Mouse (Mus musculus) heart, embryonic 11.5 days (tissue): Measurements from ENCODE around the gene Haus2. TPM values are rescaled to one million over a fixed set of nuclear protein-coding genes. Genes with fewer than 3 reads are reported as not detected.

ENCODE experiments used
- ATAC-seq: fragments of 200-750 bp; cut with Nextera tagmentation; replicated peaks from 2 replicates; pipeline ENCODE4 v1.8.0; 2017; ENCODE audit warnings: moderate library complexity; ENCODE audit not compliant: insufficient number of reproducible peaks, low FRiP score, low TSS enrichment
- H3K27ac ChIP-seq: fragments of 300-500 bp; sonication (generic); 2 replicates; pipeline ENCODE4 v1.5.1; 2014; ENCODE audit warnings: mild to moderate bottlenecking, low read depth, low read length
- H3K27me3 ChIP-seq: fragments of 300-500 bp; sonication (generic); 2 replicates; pipeline ENCODE4 v1.6.1; 2014; ENCODE audit warnings: mild to moderate bottlenecking, low read length, mixed read lengths; ENCODE audit not compliant: control insufficient read depth, insufficient read depth
- H3K36me3 ChIP-seq: fragments of 300-500 bp; sonication (generic); 2 replicates; pipeline ENCODE4 v1.6.1; 2014; ENCODE audit warnings: mild to moderate bottlenecking, low read length, moderate library complexity, mixed read lengths; ENCODE audit not compliant: control insufficient read depth, insufficient read depth
- H3K4me1 ChIP-seq: fragments of 300-500 bp; sonication (generic); 2 replicates; pipeline ENCODE4 v1.6.1; 2014; ENCODE audit warnings: low read length; ENCODE audit not compliant: control insufficient read depth, insufficient read depth
- H3K4me2 ChIP-seq: fragments of 300-500 bp; sonication (generic); 2 replicates; pipeline ENCODE4 v1.6.1; 2014; ENCODE audit warnings: mild to moderate bottlenecking, moderate library complexity
- H3K4me3 ChIP-seq: fragments of 300-500 bp; sonication (generic); 2 replicates; pipeline ENCODE4 v1.5.1; 2014; ENCODE audit warnings: low read depth, low read length
- H3K9ac ChIP-seq: fragments of 300-500 bp; sonication (generic); 2 replicates; pipeline ENCODE4 v1.6.1; 2014; ENCODE audit warnings: mild to moderate bottlenecking, low read depth, low read length, moderate library complexity
- H3K9me3 ChIP-seq: fragments of 300-500 bp; sonication (generic); replicated peaks from 2 replicates; pipeline ENCODE4 v1.6.1; 2016; ENCODE audit warnings: low read length; ENCODE audit not compliant: control insufficient read depth
- WGBS: fragments of 180-500 bp; shearing (Covaris S2); extraction: QIAGEN DNeasy Blood & Tissue Kit; methylation state at CpG from one replicate; pipeline ENCODE4 v1.1.7; 2014; ENCODE audit not compliant: insufficient replicate concordance; 5-methylcytosine and 5-hydroxymethylcytosine counted together
- polyA plus RNA-seq: library from polyadenylated mRNA; unstranded; fragments of >200 nt; fragmentation: Nextera tagmentation; extraction: Ambion mirVana; gene quantifications from 2 replicates; pipeline ENCODE4 v1.2.1, GENCODE M21; 2014

Gene Haus2
- polyA plus RNA-seq, 1 experiment from 2014 or later, result 20.6 TPM

DNA sequence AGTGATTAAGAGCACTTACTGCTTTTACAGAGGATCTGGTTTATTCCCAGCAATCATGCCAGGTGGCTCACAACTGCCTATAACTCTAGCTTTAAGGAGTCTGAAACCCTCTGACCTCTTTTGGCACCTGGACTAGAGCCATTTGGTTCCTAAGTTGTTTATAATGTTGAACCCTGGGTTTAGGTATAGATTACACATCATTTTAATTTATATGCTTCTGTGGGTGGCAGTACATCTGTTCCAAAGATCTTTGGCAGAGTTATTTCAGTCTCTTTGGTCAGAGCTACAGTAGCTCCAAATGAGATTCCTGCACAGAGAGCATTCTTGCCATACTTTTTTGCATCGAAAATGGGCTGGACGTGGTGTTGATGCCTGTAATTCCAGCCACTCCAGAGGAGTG is 11.4 kb upstream of the Haus2 start:
- H3K4me3 ChIP-seq, result no peak overlapping the region
- no peak overlapping the region for H3K4me2 ChIP-seq
- no peak overlapping the region for H3K9ac ChIP-seq
- H3K9me3 ChIP-seq, result no peaks in the 10 kb centered on the region
- H3K4me1 ChIP-seq, result no peaks in the 10 kb centered on the region
- 82% methylated on average over 2 of the region's 2 CpGs for WGBS
- ATAC-seq, result no peak
- no peaks in the 10 kb centered on the region for H3K27me3 ChIP-seq
- H3K36me3 ChIP-seq, result peaks cover 21% of the 10 kb centered on the region
- no peak overlapping the region for H3K27ac ChIP-seq

DNA sequence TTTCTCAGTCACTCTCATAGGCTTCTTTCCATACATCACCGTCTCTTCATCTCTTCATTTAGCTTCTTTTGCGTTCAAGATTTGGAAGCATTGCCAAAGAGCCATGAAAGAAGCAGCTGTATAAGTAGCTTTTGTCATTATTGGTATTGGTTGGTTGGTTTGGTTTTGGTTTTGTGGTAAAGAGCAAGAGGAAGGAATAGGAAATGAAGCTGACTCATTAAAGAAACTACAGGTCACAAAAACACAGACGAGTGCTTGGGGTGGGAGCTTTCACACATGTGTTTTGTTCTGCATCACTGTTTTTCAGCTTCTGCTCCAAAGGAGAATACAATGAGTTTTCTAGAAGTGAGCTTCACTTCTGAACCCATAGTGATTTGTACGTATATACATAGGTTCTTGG is 9.7 kb upstream of the Haus2 start:
- H3K36me3 ChIP-seq, result peaks cover 21% of the 10 kb centered on the region
- H3K9ac ChIP-seq, result no peak overlapping the region
- H3K4me1 ChIP-seq, result no peaks in the 10 kb centered on the region
- no peak overlapping the region for H3K27ac ChIP-seq
- ATAC-seq, result no peak
- 84% methylated on average over 4 of the region's 4 CpGs for WGBS
- H3K4me3 ChIP-seq, result no peak overlapping the region
- no peaks in the 10 kb centered on the region for H3K9me3 ChIP-seq
- H3K27me3 ChIP-seq, result no peaks in the 10 kb centered on the region
- no peak overlapping the region for H3K4me2 ChIP-seq

GRCm38 (mm10) chr2:120606021-120606690 is 3.0 kb upstream of the Haus2 start:
- no peak for ATAC-seq
- WGBS, result 71% methylated on average over 6 of the region's 6 CpGs
- no peak overlapping the region for H3K9ac ChIP-seq
- no peaks in the 10 kb centered on the region for H3K27me3 ChIP-seq
- H3K4me1 ChIP-seq, result peaks cover 13% of the 10 kb centered on the region
- no peaks in the 10 kb centered on the region for H3K36me3 ChIP-seq
- no peak overlapping the region for H3K27ac ChIP-seq
- H3K4me3 ChIP-seq, result no peak overlapping the region
- no peaks in the 10 kb centered on the region for H3K9me3 ChIP-seq
- H3K4me2 ChIP-seq, result no peak overlapping the region

DNA sequence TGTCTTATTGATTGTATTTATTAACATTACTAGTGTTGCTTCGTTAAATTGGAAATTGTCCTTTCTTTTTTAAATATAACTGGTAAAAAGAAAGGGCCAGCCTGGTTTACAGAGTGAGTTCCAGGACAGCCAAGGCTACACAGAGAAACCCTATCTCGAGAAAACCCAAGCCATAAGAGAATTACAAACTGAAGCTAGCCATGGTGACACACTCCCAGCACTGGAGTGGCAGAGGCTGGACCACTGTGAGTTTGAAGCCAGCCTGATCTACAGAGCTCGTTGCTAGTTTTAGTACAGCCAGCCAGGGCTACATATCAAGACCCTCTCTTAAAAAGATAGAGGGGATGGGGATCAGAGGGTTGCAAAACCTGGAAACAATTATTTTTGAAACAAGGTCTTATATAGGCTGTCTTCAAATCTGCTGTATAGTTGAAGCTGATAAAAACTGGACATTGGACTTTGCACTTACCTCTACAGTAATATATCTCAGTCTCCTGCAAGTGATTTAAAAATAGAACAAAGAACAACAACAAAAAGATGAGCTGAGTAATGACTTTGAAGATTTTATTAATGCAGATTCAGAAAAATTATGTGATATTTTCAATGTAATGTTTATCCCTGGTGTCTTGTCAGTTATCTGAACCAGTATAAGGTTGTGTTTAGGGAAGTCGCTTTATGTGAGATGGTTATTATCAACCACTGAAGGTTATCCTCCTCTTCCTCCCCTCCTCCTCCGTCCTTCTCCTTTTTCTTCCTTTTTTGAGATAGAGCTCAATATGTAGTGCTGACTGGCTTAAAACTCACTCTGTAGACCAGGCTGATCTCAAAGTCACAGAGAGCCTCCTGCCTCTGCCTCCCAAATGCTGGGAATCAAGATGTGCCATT is 7.3 kb downstream of the Haus2 start:
- Histone ChIP-seq H3K9me3 (no peaks in the 10 kb centered on the region), H3K27ac (no peak overlapping the region), H3K36me3 (peaks cover 17% of the 10 kb centered on the region), H3K4me3 (no peak overlapping the region), H3K4me2 (no peak overlapping the region), H3K4me1 (no peaks in the 10 kb centered on the region), H3K27me3 (no peaks in the 10 kb centered on the region), H3K9ac (no peak overlapping the region)
- 85% methylated on average over 5 of the region's 5 CpGs for WGBS
- ATAC-seq, result no peak

DNA sequence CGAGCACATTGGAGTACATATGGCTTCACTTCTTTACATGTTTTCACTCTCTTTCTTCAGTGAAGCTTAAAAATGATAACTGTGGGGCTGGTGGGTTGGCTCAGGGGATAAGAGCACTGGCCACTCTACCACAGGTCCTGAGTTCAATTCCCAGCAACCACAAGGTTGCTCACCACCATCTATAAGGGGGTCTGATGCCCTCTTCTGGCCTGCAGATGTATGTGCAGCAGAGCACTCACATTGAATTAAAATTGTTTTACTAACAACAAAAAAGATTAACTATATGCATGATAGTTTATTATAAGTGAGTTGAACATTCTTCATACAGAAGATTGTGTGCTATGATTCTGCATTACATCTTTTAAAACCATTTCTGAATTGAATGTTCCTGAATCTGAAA is 10.4 kb downstream of the Haus2 start:
- WGBS, result 97% methylated on average over 1 of the region's 1 CpGs
- Histone ChIP-seq H3K27ac (no peak overlapping the region), H3K9ac (no peak overlapping the region), H3K27me3 (no peaks in the 10 kb centered on the region), H3K36me3 (peaks cover 11% of the 10 kb centered on the region), H3K4me2 (no peak overlapping the region), H3K4me1 (no peaks in the 10 kb centered on the region), H3K9me3 (no peaks in the 10 kb centered on the region), H3K4me3 (no peak overlapping the region)
- ATAC-seq, result no peak

DNA sequence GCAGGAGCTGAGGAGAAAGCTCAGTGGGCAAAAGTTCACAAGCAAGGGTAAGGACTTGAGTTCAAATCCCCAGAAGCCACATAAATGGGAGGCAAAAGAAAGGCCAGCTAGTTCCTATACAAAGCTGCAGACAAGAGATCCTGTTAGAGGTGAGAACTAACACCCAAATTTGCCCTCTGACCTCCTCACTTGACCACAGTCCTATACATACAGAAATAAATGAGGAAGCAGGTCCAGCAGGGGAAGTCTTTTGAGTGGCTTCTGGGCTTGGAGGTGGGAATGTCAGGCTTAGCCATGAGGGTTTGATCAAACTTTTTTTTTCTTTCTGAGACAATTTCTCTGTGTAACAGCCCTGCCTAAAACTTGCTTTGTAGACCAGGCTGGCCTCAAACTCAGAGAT is 13.7 kb downstream of the Haus2 start:
- Histone ChIP-seq H3K9me3 (no peaks in the 10 kb centered on the region), H3K4me1 (no peaks in the 10 kb centered on the region), H3K36me3 (peaks cover 8% of the 10 kb centered on the region), H3K4me2 (no peak overlapping the region), H3K9ac (no peak overlapping the region), H3K4me3 (no peak overlapping the region), H3K27me3 (no peaks in the 10 kb centered on the region), H3K27ac (no peak overlapping the region)
- ATAC-seq, result no peak

GRCm38 (mm10) chr2:120628076-120628865 is 19.1 kb downstream of the Haus2 start:
- no peaks in the 10 kb centered on the region for H3K27me3 ChIP-seq
- WGBS, result 30% methylated on average over 10 of the region's 10 CpGs
- H3K9ac ChIP-seq, result peak overlapping the region; percentile 23
- no peaks in the 10 kb centered on the region for H3K9me3 ChIP-seq
- peaks cover 11% of the 10 kb centered on the region for H3K4me1 ChIP-seq
- peak overlapping the region; percentile 55 for H3K4me3 ChIP-seq
- no peak for ATAC-seq
- no peaks in the 10 kb centered on the region for H3K36me3 ChIP-seq
- H3K27ac ChIP-seq, result no peak overlapping the region
- peak overlapping the region; percentile 73 for H3K4me2 ChIP-seq

DNA sequence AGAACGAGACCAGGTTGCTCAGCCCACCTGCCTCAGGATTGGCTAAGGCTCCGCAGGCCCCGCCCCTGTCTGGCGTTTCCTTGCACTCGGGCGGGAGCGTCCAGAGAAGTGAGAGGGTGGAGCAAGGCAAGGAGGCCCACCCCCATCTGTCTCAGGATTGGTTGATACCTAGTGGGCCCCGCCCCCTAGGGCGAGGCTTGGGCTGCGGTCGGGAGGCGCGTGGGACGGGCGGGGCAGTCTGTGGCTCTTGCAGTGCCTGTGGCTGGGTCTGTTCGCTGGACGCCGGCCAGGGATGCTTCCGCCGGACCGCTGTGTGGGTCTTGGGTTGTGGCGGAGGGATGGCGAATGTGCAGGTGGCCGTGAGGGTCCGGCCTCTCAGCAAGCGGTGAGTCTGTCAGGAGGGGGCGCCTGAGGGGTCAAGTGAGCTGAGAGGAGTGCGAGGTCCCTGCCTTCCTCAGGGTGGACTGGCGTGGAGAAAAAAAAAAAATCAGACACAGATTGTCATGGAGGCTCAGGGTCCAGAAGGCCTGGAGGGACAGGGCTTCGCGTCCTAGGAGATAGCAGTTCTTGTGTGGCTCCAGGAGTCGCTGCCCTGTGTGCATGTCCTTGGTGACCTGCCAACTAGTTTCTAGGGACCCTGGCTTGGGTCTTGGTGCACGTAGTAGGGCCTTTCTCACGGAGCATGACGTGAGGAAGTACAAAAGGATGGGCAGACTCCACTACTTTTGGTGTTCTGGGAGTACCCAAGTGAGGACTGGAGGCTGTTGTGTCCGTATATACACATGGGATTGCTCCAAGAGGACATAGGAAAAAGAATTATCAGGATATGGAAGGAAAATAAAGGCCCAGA is 19.9 kb downstream of the Haus2 start, which contains the start of gene Stard9:
Gene Stard9 (plus strand): TSS at position 236 of the 850 bp plus-strand sequence.
- Histone ChIP-seq H3K4me1 (peaks cover 11% of the 10 kb centered on the region), H3K9ac (peak within 1 kb of the TSS; percentile 67), H3K4me3 (peak within 1 kb of the TSS; percentile 55), H3K4me2 (peak within 1 kb of the TSS; percentile 73), H3K9me3 (no peaks in the 10 kb centered on the region), H3K27ac (peak within 1 kb of the TSS; percentile 46; the same call in 1 of the 2 replicates), H3K36me3 (peaks cover 3% of the 10 kb centered on the region; the same call in 1 of the 2 replicates), H3K27me3 (no peaks in the 10 kb centered on the region)
- ATAC-seq, result peak; percentile 99
- 3% methylated on average over 36 of the region's 36 CpGs for WGBS
